Mouse (Mus musculus): ENCODE measurements around the gene Brix1.

The Brix1 gene

DNA sequence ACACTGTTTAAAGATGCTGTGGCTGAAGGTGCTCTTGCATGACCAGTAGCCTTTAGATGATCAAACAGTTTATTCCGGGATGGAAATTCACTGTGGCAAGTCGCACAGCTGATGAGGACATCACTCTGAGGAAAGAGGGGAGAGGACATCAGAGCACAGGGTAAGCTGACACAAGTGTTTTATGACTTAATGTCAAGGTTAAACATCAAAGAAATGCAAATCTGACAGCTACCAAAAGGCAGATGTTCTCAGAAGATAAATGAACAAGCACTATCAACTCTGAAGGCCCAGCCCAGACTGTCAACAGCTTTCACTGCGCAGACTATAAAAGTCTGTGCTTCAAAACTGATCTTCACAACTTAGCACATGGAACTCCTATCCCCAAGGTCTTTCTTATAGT lies 38.6 kb downstream of the Brix1 start:
- DNase-seq: no peak

DNA sequence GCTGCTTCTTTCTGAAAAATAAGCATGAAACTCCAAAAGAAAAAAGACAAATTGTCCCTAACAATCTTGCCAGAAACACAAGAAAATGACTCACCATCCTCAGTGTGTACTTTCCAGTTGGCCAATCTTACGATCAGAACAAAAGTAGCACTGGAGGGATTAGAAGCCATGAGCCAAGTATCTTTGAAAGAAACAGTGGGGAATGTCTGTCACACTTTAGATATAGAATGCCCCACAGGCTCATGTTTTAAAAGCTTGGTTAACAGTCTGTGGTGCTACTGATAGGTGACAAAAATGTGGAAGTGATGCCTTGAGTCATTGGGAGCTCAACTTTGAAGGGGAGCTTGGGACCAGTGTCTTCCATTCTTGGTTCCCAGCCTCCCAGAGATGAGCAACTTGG lies 43.5 kb downstream of the Brix1 start:
- DNase-seq: no peak

DNA sequence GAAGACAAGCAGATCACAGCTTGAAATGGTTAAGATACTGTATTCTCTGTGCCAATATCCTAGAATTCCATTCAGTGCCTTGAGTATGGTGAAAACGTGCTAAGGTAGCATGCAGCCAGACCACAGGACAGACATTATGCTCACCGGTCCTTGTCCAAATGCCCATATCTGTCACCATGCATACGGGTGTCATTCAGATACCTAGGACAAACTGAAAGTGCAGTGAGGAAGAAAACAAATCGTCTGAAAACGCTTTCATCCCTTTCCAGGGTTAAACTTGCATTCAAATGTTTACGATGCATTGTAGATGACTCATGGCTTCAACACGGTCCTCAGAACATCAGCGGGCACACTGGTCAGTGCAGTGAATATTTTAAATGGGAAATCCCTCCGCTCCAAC lies 44.3 kb downstream of the Brix1 start:
- DNase-seq: no peak

DNA sequence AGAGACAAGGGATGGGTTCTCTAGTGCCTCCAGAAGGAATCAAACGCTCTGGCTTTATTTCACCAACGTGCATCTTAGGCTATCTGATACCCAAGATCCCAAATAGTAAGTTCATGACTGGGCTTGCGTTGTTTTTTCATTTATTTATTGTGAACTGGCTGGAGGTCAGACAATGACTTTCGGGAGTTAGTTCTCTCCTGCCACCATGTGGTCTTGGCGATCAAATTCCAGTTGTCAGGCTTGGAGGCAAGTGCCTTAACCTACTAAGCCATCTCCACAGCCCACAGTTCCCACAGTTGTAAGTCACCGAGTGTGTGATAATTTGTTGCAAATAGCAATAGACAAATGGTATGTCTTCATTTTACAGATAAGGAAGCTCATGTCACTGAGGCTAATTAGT lies 45.8 kb downstream of the Brix1 start:
- DNase-seq: no peak

DNA sequence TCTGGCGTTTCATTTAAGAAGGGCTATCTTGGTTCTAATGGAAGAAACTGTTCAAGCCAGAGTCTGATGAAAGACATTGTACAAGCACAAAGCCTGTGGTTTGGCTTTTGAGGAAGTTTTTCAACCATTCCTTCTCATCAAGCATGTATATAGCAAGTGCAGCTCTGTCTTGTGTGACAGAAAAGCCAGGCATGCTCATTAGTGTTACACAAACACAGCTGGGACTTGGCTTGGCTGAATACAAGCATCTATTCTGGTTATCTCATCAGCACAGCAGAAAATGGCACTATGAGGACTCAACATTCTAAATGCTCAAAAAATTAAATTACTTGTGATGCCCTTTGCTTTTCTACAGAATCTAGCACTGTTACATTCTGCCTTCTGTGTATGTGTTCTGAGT lies 48.9 kb downstream of the Brix1 start:
- no peak for DNase-seq

DNA sequence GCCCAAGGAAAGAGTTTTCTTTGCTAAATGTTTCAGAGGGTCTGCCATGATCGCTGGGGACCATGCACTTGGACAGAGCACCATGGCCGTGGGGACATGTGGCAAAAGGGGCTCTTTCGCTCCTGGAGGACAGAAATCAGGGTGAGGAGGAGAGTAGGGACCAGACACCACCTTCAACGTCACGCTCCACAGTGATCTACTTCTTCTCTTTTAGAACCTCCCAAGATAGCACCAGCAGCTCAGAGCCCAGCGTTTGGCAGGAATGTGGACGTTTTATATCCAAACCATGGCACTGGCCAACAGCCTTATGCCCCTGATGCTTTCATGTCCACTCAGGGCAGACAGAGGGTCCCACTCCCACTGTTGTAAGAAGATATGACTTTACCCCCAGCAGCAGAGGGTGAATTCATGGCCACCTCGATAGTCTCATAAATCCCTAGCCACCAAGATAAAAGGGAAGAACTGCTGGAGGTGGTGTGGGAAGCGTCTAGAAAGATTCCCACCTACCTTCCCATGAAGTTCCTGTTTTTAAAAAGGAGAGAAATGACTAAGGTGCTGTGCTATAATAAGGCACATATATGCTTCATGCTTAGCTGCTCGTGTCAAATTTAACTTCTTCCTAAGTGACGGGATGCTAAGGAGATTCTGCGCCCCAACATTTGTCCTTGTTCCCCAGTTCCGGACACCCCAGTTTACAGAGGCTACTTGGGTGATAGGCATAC lies 59.0 kb downstream of the Brix1 start:
- DNase-seq: no peak

DNA sequence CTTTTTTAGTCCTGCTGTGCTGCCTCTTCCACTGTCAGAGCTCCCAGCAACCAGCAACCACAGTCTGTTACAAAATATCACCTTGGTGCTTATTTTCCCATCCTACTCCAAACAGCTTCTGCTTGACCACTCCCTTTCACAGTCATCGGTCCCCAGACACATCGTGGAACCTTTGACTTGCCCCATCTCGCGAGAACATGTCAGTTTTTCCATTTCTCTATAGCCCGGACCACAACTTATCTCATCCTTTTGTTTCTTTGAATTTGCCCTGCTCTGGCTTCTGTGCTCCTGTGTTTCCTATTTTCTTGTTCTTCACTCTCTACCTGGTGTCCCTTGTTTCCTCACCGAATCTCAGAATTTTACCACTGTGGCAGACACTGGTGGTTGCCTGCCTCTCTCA lies 59.6 kb downstream of the Brix1 start:
- no peak for DNase-seq

All from lung, adult 18-20 months (tissue).